25 mouse cellular contexts compared by ENCODE assay signal in genomic region chr6:30107456-30107855, GRCm38 (mm10). TPM values are rescaled to one million over a fixed set of nuclear protein-coding genes. Genes with fewer than 3 reads are reported as not detected.
DNase-seq lines count a peak whose midpoint lies in the region; ATAC-seq lines count a peak whose summit lies in the region.
"Had no signal": no experiment of that assay in that cellular context is flagged by ENCODE, and none has a peak within 500 bp of the region (broad histone marks: within the 10 kb centered on the region; RNA-seq: fewer than 3 reads in every experiment).

No protein-coding gene starts in this region.

- H3K4me2 ChIP-seq in forebrain, embryonic 16.5 days (ENCODE audit: low read length): no peak overlapping the region
- H3K4me2 ChIP-seq in kidney, embryonic 16.5 days (replicated peaks; ENCODE audit: low read depth, low read length): no peak overlapping the region
- H3K4me2 ChIP-seq: embryonic facial prominence, embryonic 12.5 days; forebrain, embryonic 12.5 days; heart, embryonic 13.5 days; hindbrain, embryonic 12.5 days had no signal

- no peak for ATAC-seq in forebrain, embryonic 16.5 days
- ATAC-seq in kidney, embryonic 16.5 days (ENCODE audit: low FRiP score, low TSS enrichment): no peak
- ATAC-seq: activated CD4-positive, CD25-positive, alpha-beta regulatory T cell, adult 4 months; CD4-positive, CD25-positive, alpha-beta regulatory T cell, adult 4 months; forebrain, postnatal 0 days; hindbrain, embryonic 16.5 days; inflammation-experienced regulatory T-cells, adult 6 months; intestine, postnatal 0 days; Patski had no signal

- DNase-seq in adrenal gland, adult 2 months: peak; percentile 68
- DNase-seq in adrenal gland, adult 18-20 months (ENCODE audit: low spot score in 2 of 2): no peak
- DNase-seq in 3T3-L1 (ENCODE audit: low read depth, low spot score) (peak; percentile 97), NIH3T3 (ENCODE audit: low read depth) (peak; percentile 89)
- DNase-seq in brain, adult 2 months (ENCODE audit: low read depth, low spot score): peak; percentile 34
- DNase-seq in cerebellum, adult 18-20 months: no peak
- DNase-seq: cerebellum, adult 8-10 months; cerebellum, postnatal 25 days; forebrain, postnatal 0 days; gastrocnemius, postnatal 14 days; heart, postnatal 4 days; kidney, adult 8-10 months had no signal

- no peaks in the 10 kb centered on the region for H3K27me3 ChIP-seq in forebrain, embryonic 16.5 days (replicated peaks; ENCODE audit: control insufficient read depth, insufficient read depth, low read length)
- no peaks in the 10 kb centered on the region for H3K27me3 ChIP-seq in kidney, embryonic 16.5 days (ENCODE audit: insufficient read depth, low read length)
- H3K27me3 ChIP-seq: embryonic facial prominence, embryonic 12.5 days; forebrain, embryonic 12.5 days; heart, embryonic 13.5 days; hindbrain, embryonic 12.5 days; Patski had no signal

- H3K4me3 ChIP-seq in forebrain, embryonic 16.5 days (replicated peaks; ENCODE audit: low read length): no peak overlapping the region
- no peak overlapping the region for H3K4me3 ChIP-seq in kidney, embryonic 16.5 days (ENCODE audit: low read length)
- H3K4me3 ChIP-seq: embryonic facial prominence, embryonic 12.5 days; forebrain, embryonic 12.5 days; heart, embryonic 13.5 days; hindbrain, embryonic 12.5 days had no signal

- WGBS in forebrain, embryonic 16.5 days: 82% methylated on average over 2 of the region's 2 CpGs
- WGBS in kidney, embryonic 16.5 days: 58% methylated on average over 2 of the region's 2 CpGs

- H3K4me1 ChIP-seq in forebrain, embryonic 16.5 days (replicated peaks; ENCODE audit: control insufficient read depth, insufficient read depth, low read length): no peaks in the 10 kb centered on the region
- H3K4me1 ChIP-seq in kidney, embryonic 16.5 days (ENCODE audit: insufficient read depth, low read length): no peaks in the 10 kb centered on the region
- H3K4me1 ChIP-seq: embryonic facial prominence, embryonic 12.5 days; forebrain, embryonic 12.5 days; heart, embryonic 13.5 days; hindbrain, embryonic 12.5 days had no signal

- peaks cover 7% of the 10 kb centered on the region for H3K36me3 ChIP-seq in forebrain, embryonic 16.5 days (ENCODE audit: control insufficient read depth, insufficient read depth)
- H3K36me3 ChIP-seq in kidney, embryonic 16.5 days (ENCODE audit: insufficient read depth, low read length): peaks cover 51% of the 10 kb centered on the region

- no peaks in the 10 kb centered on the region for H3K9me3 ChIP-seq in forebrain, embryonic 16.5 days (ENCODE audit: control insufficient read depth, low read length)
- no peaks in the 10 kb centered on the region for H3K9me3 ChIP-seq in kidney, embryonic 16.5 days (ENCODE audit: low read length)
- H3K9me3 ChIP-seq: embryonic facial prominence, embryonic 12.5 days; forebrain, embryonic 12.5 days; G1E; heart, embryonic 13.5 days; hindbrain, embryonic 12.5 days had no signal

- no peak overlapping the region for H3K27ac ChIP-seq in forebrain, embryonic 16.5 days (ENCODE audit: low read length)
- no peak overlapping the region for H3K27ac ChIP-seq in kidney, embryonic 16.5 days (ENCODE audit: low read length)
- H3K27ac ChIP-seq: embryonic facial prominence, embryonic 12.5 days; forebrain, embryonic 12.5 days; heart, embryonic 13.5 days; hindbrain, embryonic 12.5 days had no signal

- no peak overlapping the region for H3K9ac ChIP-seq in forebrain, embryonic 16.5 days (replicated peaks; ENCODE audit: low read depth, low read length)
- no peak overlapping the region for H3K9ac ChIP-seq in kidney, embryonic 16.5 days (replicated peaks; ENCODE audit: low read length)
- H3K9ac ChIP-seq: embryonic facial prominence, embryonic 12.5 days; forebrain, embryonic 12.5 days; forebrain, postnatal 0 days; heart, embryonic 13.5 days; hindbrain, embryonic 12.5 days had no signal

RNA-seq across cellular contexts. Expression of gene Nrf1, which starts 59.7 kb away (rescaled TPM):
- total RNA-seq in adrenal gland, adult 2 months (2021): 10 to 100 TPM; 20.1 to 24.3 TPM
- 10.0 and 11.0 TPM in 2 replicates for polyA plus RNA-seq in adrenal gland, adult 2 months (2012; rRNA removed)
- 10 to 100 TPM; 17.1 to 21.3 TPM for total RNA-seq in adrenal gland, adult 18-20 months (2021)
- 54.6 and 57.4 TPM in 2 replicates for polyA plus RNA-seq in forebrain, embryonic 16.5 days (2015; fragmentation: Nextera tagmentation; extraction: Ambion mirVana)
- 64.4 and 68.2 TPM in 2 replicates for polyA plus RNA-seq in kidney, embryonic 16.5 days (2015; fragmentation: Nextera tagmentation; extraction: Ambion mirVana)

Comparison
In these comparisons a context has a peak if more than half of its experiments do, and no peak if none do; other contexts are left out.
1. DNase-seq: peak in adrenal gland, adult 2 months (single experiment), 3T3-L1 (single experiment), NIH3T3 (single experiment) and brain, adult 2 months (single experiment); none in adrenal gland, adult 18-20 months (0 of 2) and cerebellum, adult 18-20 months (0 of 2).